Mouse (Mus musculus): ENCODE measurements around the gene Gm20388. TPM values are rescaled to one million over a fixed set of nuclear protein-coding genes. Genes with fewer than 3 reads are reported as not detected.

Gm20388 gene
- polyA plus RNA-seq, 1 experiment from 2014 or later = not detected

- H3K9me3 ChIP-seq (replicated peaks) = no peaks in the 10 kb centered on the region
- no peaks in the 10 kb centered on the region for H3K27me3 ChIP-seq
- no peak overlapping the region for H3K4me2 ChIP-seq
- WGBS = 77% methylated on average over 15 of the region's 15 CpGs
- H3K4me1 ChIP-seq (replicated peaks) = peaks cover 3% of the 10 kb centered on the region; the same call in 1 of the 2 replicates
- H3K4me3 ChIP-seq = no peak overlapping the region
- no peak for ATAC-seq (replicated peaks; ENCODE audit: insufficient number of reproducible peaks, insufficient read depth, low FRiP score, low read depth)
- no peak overlapping the region for H3K9ac ChIP-seq
- peaks cover 53% of the 10 kb centered on the region for H3K36me3 ChIP-seq
- H3K27ac ChIP-seq = no peak overlapping the region
Measured at GRCm38 (mm10) chr8:122001339-122002115, 2090.9 kb downstream of the Gm20388 start.

GRCm38 (mm10) chr8:122003646-122004045 lies 2093.0 kb downstream of the Gm20388 start:
- no peak for ATAC-seq (replicated peaks; ENCODE audit: insufficient number of reproducible peaks, insufficient read depth, low FRiP score, low read depth)
- WGBS = 79% methylated on average over 8 of the region's 8 CpGs
- Histone ChIP-seq H3K27me3 (no peaks in the 10 kb centered on the region), H3K4me3 (no peak overlapping the region), H3K4me1 (replicated peaks) (peaks cover 4% of the 10 kb centered on the region; the same call in 1 of the 2 replicates), H3K9me3 (replicated peaks) (no peaks in the 10 kb centered on the region), H3K36me3 (peaks cover 53% of the 10 kb centered on the region), H3K9ac (no peak overlapping the region), H3K4me2 (no peak overlapping the region), H3K27ac (no peak overlapping the region)

- H3K4me2 ChIP-seq = no peak overlapping the region
- no peak overlapping the region for H3K9ac ChIP-seq
- H3K27ac ChIP-seq = no peak overlapping the region
- no peaks in the 10 kb centered on the region for H3K9me3 ChIP-seq (replicated peaks)
- peaks cover 53% of the 10 kb centered on the region for H3K36me3 ChIP-seq
- H3K4me3 ChIP-seq = no peak overlapping the region
- H3K27me3 ChIP-seq = no peaks in the 10 kb centered on the region
- no peak for ATAC-seq (replicated peaks; ENCODE audit: insufficient number of reproducible peaks, insufficient read depth, low FRiP score, low read depth)
- H3K4me1 ChIP-seq (replicated peaks) = peaks cover 6% of the 10 kb centered on the region; the same call in 1 of the 2 replicates
- WGBS = 84% methylated on average over 5 of the region's 5 CpGs
Measured at GRCm38 (mm10) chr8:122004131-122004530, 2093.5 kb downstream of the Gm20388 start.

DNA sequence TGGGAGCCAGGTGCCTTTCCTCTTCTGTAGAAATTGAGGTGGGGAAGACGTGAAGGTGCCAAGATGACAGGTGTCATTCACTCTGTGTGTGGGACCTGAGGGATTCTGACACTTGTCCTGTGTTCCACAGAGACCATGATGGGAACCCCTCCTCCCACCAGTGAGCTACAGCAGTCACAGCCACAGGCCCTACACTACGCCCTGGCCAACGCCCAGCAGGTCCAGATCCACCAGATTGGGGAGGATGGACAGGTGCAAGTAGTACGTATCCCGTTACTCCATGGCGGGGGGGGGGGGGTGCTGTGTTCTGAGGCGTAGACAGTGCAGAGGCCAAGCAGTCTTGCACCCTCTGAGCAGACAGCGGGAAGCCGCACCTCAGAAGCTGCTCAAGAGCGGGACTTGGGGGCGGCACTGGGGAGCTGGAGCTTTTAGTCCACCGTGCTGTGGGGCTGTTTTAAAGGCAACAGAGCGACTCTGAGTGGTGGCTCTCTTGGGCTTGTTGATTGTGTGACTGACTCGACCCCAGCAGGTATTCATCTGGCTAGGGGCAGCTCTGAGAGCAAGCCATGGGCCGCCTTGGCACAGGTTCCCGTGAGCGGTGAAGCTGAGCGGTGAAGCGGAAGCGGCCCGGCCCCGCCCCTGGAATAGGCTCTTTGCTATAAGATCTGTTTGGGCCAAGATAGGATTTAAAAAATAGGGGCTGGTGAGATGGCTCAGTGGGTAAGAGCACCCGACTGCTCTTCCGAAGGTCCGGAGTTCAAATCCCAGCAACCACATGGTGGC lies 2095.0 kb downstream of the Gm20388 start:
- Histone ChIP-seq H3K4me2 (no peak overlapping the region), H3K4me1 (replicated peaks) (peaks cover 8% of the 10 kb centered on the region; the same call in 1 of the 2 replicates), H3K36me3 (peaks cover 51% of the 10 kb centered on the region), H3K4me3 (no peak overlapping the region), H3K27me3 (no peaks in the 10 kb centered on the region), H3K27ac (no peak overlapping the region), H3K9ac (no peak overlapping the region), H3K9me3 (replicated peaks) (no peaks in the 10 kb centered on the region)
- ATAC-seq (replicated peaks; ENCODE audit: insufficient number of reproducible peaks, insufficient read depth, low FRiP score, low read depth) = no peak
- WGBS = 90% methylated on average over 25 of the region's 25 CpGs

- no peak for ATAC-seq (replicated peaks; ENCODE audit: insufficient number of reproducible peaks, insufficient read depth, low FRiP score, low read depth)
- Histone ChIP-seq H3K4me2 (no peak overlapping the region), H3K4me3 (no peak overlapping the region), H3K9ac (no peak overlapping the region), H3K27ac (no peak overlapping the region), H3K36me3 (peaks cover 42% of the 10 kb centered on the region; the same call in 1 of the 2 replicates), H3K9me3 (replicated peaks) (no peaks in the 10 kb centered on the region), H3K27me3 (no peaks in the 10 kb centered on the region), H3K4me1 (replicated peaks) (peaks cover 14% of the 10 kb centered on the region)
- 83% methylated on average over 13 of the region's 13 CpGs for WGBS
Measured at GRCm38 (mm10) chr8:122006688-122007484, 2096.2 kb downstream of the Gm20388 start.

GRCm38 (mm10) chr8:122008395-122008794 lies 2097.8 kb downstream of the Gm20388 start:
- ATAC-seq (replicated peaks; ENCODE audit: insufficient number of reproducible peaks, insufficient read depth, low FRiP score, low read depth) = no peak
- Histone ChIP-seq H3K4me2 (no peak overlapping the region), H3K27me3 (no peaks in the 10 kb centered on the region), H3K9me3 (replicated peaks) (no peaks in the 10 kb centered on the region), H3K4me3 (no peak overlapping the region), H3K9ac (no peak overlapping the region), H3K27ac (no peak overlapping the region), H3K4me1 (replicated peaks) (peaks cover 14% of the 10 kb centered on the region), H3K36me3 (peaks cover 35% of the 10 kb centered on the region; the same call in 1 of the 2 replicates)
- WGBS = 81% methylated on average over 5 of the region's 5 CpGs

DNA sequence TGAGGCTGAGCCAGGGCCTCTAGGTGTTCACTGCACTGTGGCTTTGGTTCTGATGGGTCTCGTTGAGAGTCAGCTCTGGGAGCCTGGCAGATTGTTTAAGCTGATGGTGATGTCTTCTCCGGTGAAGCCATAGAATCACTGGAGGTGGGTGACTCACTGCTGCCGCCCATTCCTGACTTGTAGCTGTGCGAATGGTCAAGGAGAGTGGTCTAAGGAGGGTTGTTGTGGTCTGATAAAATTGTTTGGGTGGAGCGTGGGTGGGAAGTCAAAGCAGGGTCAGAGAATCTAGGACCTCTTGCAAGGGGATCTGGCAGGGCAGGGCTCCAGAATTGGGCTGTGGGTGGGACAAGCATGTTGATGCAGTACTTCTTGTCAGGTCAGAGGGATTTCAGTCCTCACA lies 2100.0 kb downstream of the Gm20388 start:
- 62% methylated on average over 5 of the region's 5 CpGs for WGBS
- Histone ChIP-seq H3K27ac (no peak overlapping the region), H3K9me3 (replicated peaks) (no peaks in the 10 kb centered on the region), H3K27me3 (no peaks in the 10 kb centered on the region), H3K4me3 (no peak overlapping the region), H3K9ac (no peak overlapping the region), H3K4me2 (no peak overlapping the region), H3K36me3 (peaks cover 30% of the 10 kb centered on the region; the same call in 1 of the 2 replicates), H3K4me1 (replicated peaks) (peaks cover 25% of the 10 kb centered on the region)
- ATAC-seq (replicated peaks; ENCODE audit: insufficient number of reproducible peaks, insufficient read depth, low FRiP score, low read depth) = no peak

DNA sequence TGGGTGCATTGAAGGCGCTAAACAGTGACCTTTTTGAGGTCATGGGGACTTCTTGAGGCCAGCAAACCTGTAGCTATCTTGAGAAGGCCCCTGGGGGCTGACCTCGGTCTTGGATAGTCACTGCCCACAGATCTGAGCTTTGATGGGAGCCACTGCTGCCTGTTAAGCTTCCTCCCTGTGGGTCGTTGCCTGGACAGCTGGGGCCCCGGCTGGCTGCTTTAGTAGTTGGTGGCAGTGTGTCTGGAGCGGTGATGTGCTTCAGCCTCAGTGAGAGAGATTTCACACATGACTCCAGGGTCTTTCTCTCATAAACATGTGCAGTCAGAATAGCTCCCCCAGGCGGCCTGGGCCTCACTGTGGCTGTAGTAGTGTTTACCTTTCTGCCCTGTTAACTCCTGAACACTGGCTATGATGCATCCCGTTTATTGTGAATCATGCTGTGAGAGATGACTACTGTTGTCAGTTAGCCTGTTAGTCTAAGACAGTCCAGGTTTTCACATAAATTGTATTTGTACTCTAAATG lies 2100.5 kb downstream of the Gm20388 start:
- Histone ChIP-seq H3K4me1 (replicated peaks) (peaks cover 30% of the 10 kb centered on the region), H3K27me3 (no peaks in the 10 kb centered on the region), H3K9ac (peak overlapping the region; percentile 10; the same call in 1 of the 2 replicates), H3K36me3 (peaks cover 26% of the 10 kb centered on the region; the same call in 1 of the 2 replicates), H3K4me3 (no peak overlapping the region), H3K27ac (no peak overlapping the region), H3K4me2 (no peak overlapping the region), H3K9me3 (replicated peaks) (no peaks in the 10 kb centered on the region)
- 52% methylated on average over 7 of the region's 7 CpGs for WGBS
- no peak for ATAC-seq (replicated peaks; ENCODE audit: insufficient number of reproducible peaks, insufficient read depth, low FRiP score, low read depth)

DNA sequence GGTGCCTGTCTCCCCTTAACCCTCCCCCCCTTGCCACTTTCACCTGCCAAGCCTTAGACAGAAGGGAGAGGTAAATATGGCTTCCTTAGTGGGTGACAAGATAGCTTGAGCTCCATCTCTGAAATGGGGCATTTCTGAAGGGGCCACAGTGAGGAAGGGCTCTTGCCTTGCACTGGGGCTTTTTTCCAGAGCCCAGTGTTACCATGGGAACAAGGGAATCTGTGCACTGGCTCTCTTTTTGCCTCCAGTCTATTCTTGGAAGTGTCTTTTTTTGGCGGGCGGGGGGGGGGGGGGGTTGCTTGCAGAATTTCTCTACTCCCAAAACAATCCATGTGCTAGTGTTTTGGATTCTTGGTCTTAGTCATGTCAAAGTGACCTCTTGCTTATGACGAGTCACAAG lies 2104.0 kb downstream of the Gm20388 start:
- no peak for ATAC-seq (replicated peaks; ENCODE audit: insufficient number of reproducible peaks, insufficient read depth, low FRiP score, low read depth)
- H3K4me1 ChIP-seq (replicated peaks) = peaks cover 50% of the 10 kb centered on the region
- H3K27me3 ChIP-seq = no peaks in the 10 kb centered on the region
- no peak overlapping the region; the same call in 1 of the 2 replicates for H3K27ac ChIP-seq
- WGBS = 39% methylated on average over 3 of the region's 3 CpGs
- H3K4me3 ChIP-seq = no peak overlapping the region
- no peak overlapping the region for H3K9ac ChIP-seq
- no peak overlapping the region for H3K4me2 ChIP-seq
- peaks cover under 1% of the 10 kb centered on the region; the same call in 1 of the 2 replicates for H3K36me3 ChIP-seq
- H3K9me3 ChIP-seq (replicated peaks) = no peaks in the 10 kb centered on the region

DNA sequence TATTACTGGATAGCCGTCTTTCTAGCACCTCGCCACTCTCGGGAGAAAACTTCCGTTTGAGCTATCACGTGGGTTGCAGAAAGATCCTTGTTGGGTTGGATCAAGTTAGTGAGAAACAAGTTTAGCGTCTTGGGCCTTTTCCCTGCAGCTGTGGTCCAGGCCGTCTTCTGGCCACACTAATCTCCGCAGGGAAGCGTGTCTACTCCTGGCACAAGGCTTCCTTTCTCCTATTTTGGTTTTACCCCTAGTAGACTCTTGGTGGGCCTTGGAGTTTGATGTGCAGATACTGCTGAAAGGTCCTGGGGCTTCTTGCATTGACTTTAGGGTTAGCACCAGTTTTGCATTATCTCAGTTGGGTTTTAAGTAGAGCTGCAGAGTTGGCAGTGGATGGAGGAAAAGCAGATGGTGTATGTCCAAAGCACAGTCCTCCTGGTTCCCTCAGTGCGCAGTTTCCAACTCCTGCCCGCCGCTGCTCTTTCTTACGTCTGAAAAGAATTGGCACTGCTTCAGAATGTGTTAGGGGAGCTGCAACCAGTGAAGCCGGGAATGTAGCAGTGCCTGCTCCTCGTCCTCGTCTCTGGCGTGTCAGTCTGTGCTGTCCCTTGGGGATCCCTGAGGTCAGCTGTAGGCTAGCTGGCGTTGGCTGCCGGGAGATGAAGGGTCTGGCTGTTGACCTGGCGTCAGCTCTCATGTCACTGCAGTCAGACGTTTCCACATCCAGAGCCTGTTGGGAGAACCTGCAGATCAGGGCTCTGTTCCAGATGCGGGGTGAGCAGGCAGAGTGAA lies 2107.6 kb downstream of the Gm20388 start:
- no peaks in the 10 kb centered on the region for H3K36me3 ChIP-seq
- no peak overlapping the region for H3K4me2 ChIP-seq
- no peak overlapping the region for H3K4me3 ChIP-seq
- no peak overlapping the region for H3K9ac ChIP-seq
- 37% methylated on average over 22 of the region's 22 CpGs for WGBS
- ATAC-seq (replicated peaks; ENCODE audit: insufficient number of reproducible peaks, insufficient read depth, low FRiP score, low read depth) = no peak; the same call in 1 of the 2 replicates
- peak overlapping the region; percentile 52 for H3K27ac ChIP-seq
- H3K9me3 ChIP-seq (replicated peaks) = no peaks in the 10 kb centered on the region
- H3K4me1 ChIP-seq (replicated peaks) = peaks cover 52% of the 10 kb centered on the region
- H3K27me3 ChIP-seq = no peaks in the 10 kb centered on the region
